Mouse (Mus musculus) kidney, adult 2 months (tissue): Measurements from ENCODE around the gene Fads6. TPM values are rescaled to one million over a fixed set of nuclear protein-coding genes. Genes with fewer than 3 reads are reported as not detected.

Experiments
- DNase-seq: peaks from one replicate; pipeline ENCODE4 v3.0.0; 2021
- H3K27ac ChIP-seq: fragments of 200-500 bp; 2 replicates; pipeline ENCODE4 v1.5.1; 2012; ENCODE audit warnings: low read depth, low read length, control low read depth, inconsistent platforms; ENCODE audit not compliant: insufficient read depth
- H3K27me3 ChIP-seq: fragments of 200-500 bp; replicated peaks from 2 replicates; pipeline ENCODE4 v1.6.1; 2012; ENCODE audit warnings: mild to moderate bottlenecking, moderate library complexity, low read length, inconsistent platforms; ENCODE audit not compliant: control insufficient read depth, insufficient read depth
- H3K36me3 ChIP-seq: fragments of 200-500 bp; 2 replicates; pipeline ENCODE4 v1.6.1; 2012; ENCODE audit warnings: mild to moderate bottlenecking, moderate library complexity, low read length, inconsistent platforms; ENCODE audit not compliant: control insufficient read depth, insufficient read depth
- H3K4me1 ChIP-seq: fragments of 200-500 bp; 2 replicates; pipeline ENCODE4 v1.6.1; 2011; ENCODE audit warnings: low read length; ENCODE audit not compliant: control insufficient read depth, insufficient read depth
- H3K4me3 ChIP-seq: fragments of 200-500 bp; 2 replicates; pipeline ENCODE4 v1.5.1; 2011; ENCODE audit warnings: mild to moderate bottlenecking, low read depth, low read length, control low read depth; ENCODE audit not compliant: insufficient read depth
- CTCF ChIP-seq: fragments of 200-500 bp; conservative IDR thresholded peaks from 2 replicates; pipeline ENCODE4 v1.5.1; 2011; ENCODE audit warnings: low read depth, mild to moderate bottlenecking, control low read depth, low read length, moderate library complexity, mixed read lengths; ENCODE audit not compliant: insufficient read depth, insufficient read length
- POLR2A ChIP-seq: fragments of 200-500 bp; IDR thresholded peaks from one replicate; pipeline ENCODE4 v1.6.1; 2011; ENCODE audit warnings: low read depth, low read length, control low read depth
- WGBS: fragments of 180-500 bp; shearing (Covaris S2); methylation state at CpG from one replicate; pipeline ENCODE4 v1.1.7; 2018; 5-methylcytosine and 5-hydroxymethylcytosine counted together
- polyA plus RNA-seq: library from polyadenylated mRNA; depleted of rRNA; stranded (reverse); fragments of >200 nt; gene quantifications from 2 replicates; pipeline ENCODE4 v1.2.3, GENCODE M21; 2012

The Fads6 gene
- polyA plus RNA-seq, 1 experiment = 14.0 TPM

GRCm38 (mm10) chr11:115283486-115283765 lies 14.0 kb downstream of the Fads6 start:
- TF ChIP-seq POLR2A (no peak), CTCF (no peak)
- Histone ChIP-seq H3K36me3 (no peaks in the 10 kb centered on the region), H3K4me1 (no peaks in the 10 kb centered on the region), H3K4me3 (no peak overlapping the region), H3K27ac (no peak overlapping the region), H3K27me3 (no peaks in the 10 kb centered on the region)
- DNase-seq = no peak
- 74% methylated on average over 9 of the region's 9 CpGs for WGBS

- Histone ChIP-seq H3K36me3 (no peaks in the 10 kb centered on the region), H3K27ac (peak overlapping the region; percentile 41; the same call in 1 of the 2 replicates), H3K27me3 (no peaks in the 10 kb centered on the region), H3K4me3 (no peak overlapping the region), H3K4me1 (no peaks in the 10 kb centered on the region)
- WGBS = 77% methylated on average over 8 of the region's 8 CpGs
- TF ChIP-seq POLR2A = no peak
- TF ChIP-seq CTCF = no peak
- peak; percentile 33 for DNase-seq
Observed at GRCm38 (mm10) chr11:115282723-115283485, 14.6 kb downstream of the Fads6 start.

GRCm38 (mm10) chr11:115282295-115282694 lies 15.2 kb downstream of the Fads6 start:
- no peaks in the 10 kb centered on the region for H3K36me3 ChIP-seq
- H3K4me1 ChIP-seq = peaks cover 3% of the 10 kb centered on the region; the same call in 1 of the 2 replicates
- no peaks in the 10 kb centered on the region for H3K27me3 ChIP-seq
- no peak overlapping the region for H3K4me3 ChIP-seq
- no peak for TF ChIP-seq CTCF
- TF ChIP-seq POLR2A = no peak
- WGBS = 67% methylated on average over 8 of the region's 8 CpGs
- H3K27ac ChIP-seq = peak overlapping the region; percentile 51; the same call in 1 of the 2 replicates
- no peak for DNase-seq

- WGBS = 87% methylated on average over 1 of the region's 1 CpGs
- no peak for DNase-seq
- Histone ChIP-seq H3K36me3 (no peaks in the 10 kb centered on the region), H3K4me1 (peaks cover 3% of the 10 kb centered on the region; the same call in 1 of the 2 replicates), H3K4me3 (no peak overlapping the region), H3K27me3 (no peaks in the 10 kb centered on the region), H3K27ac (no peak overlapping the region)
- TF ChIP-seq CTCF (no peak), POLR2A (no peak)
Observed at GRCm38 (mm10) chr11:115279726-115280125, 17.7 kb downstream of the Fads6 start.

GRCm38 (mm10) chr11:115278176-115278575 lies 19.3 kb downstream of the Fads6 start:
- TF ChIP-seq POLR2A (no peak), CTCF (no peak)
- no peak for DNase-seq
- WGBS = 74% methylated on average over 6 of the region's 6 CpGs
- H3K4me1 ChIP-seq = peaks cover 3% of the 10 kb centered on the region; the same call in 1 of the 2 replicates
- no peak overlapping the region for H3K27ac ChIP-seq
- H3K36me3 ChIP-seq = no peaks in the 10 kb centered on the region
- H3K27me3 ChIP-seq = no peaks in the 10 kb centered on the region
- H3K4me3 ChIP-seq = no peak overlapping the region

- Histone ChIP-seq H3K4me1 (peaks cover 3% of the 10 kb centered on the region; the same call in 1 of the 2 replicates), H3K4me3 (peak overlapping the region; percentile 62), H3K27ac (peak overlapping the region; percentile 88), H3K36me3 (no peaks in the 10 kb centered on the region), H3K27me3 (no peaks in the 10 kb centered on the region)
- TF ChIP-seq CTCF = no peak
- no peak for TF ChIP-seq POLR2A
- DNase-seq = no peak
- WGBS = 13% methylated on average over 7 of the region's 7 CpGs
Observed at GRCm38 (mm10) chr11:115277604-115277975, 19.9 kb downstream of the Fads6 start.

GRCm38 (mm10) chr11:115276780-115277603 lies 20.5 kb downstream of the Fads6 start, which contains the start of gene Fdxr:
TSS of gene Fdxr (minus strand) at chr11:115277050.
- TF ChIP-seq CTCF = no peak
- TF ChIP-seq POLR2A = peak; percentile 94
- Histone ChIP-seq H3K4me1 (peaks cover 3% of the 10 kb centered on the region; the same call in 1 of the 2 replicates), H3K27me3 (no peaks in the 10 kb centered on the region), H3K36me3 (no peaks in the 10 kb centered on the region), H3K27ac (peak within 1 kb of the TSS; percentile 88), H3K4me3 (peak within 1 kb of the TSS; percentile 69)
- under 1% methylated on average over 42 of the region's 42 CpGs for WGBS
- peak; percentile 100 for DNase-seq
